Mouse (Mus musculus): Measurements from ENCODE around the gene Scgb2b19. TPM values are rescaled to one million over a fixed set of nuclear protein-coding genes. Genes with fewer than 3 reads are reported as not detected.
"Not testable (repeated sequence)": the region's sequence is repeated elsewhere in the genome, so short reads cannot be mapped to it uniquely, and the experiment has no call there.

The Scgb2b19 gene
- not detected in 3 replicates for total RNA-seq (2017)

- not testable (repeated sequence) for ATAC-seq (replicated peaks; ENCODE audit: insufficient number of reproducible peaks, low FRiP score, low TSS enrichment, poor library complexity, severe bottlenecking)
Observed at GRCm38 (mm10) chr7:33280238-33280637, at the start of gene Scgb2b19. TSS of gene Scgb2b19 (minus strand) at chr7:33280338.

GRCm38 (mm10) chr7:33286991-33287390, 6.9 kb upstream of the Scgb2b19 start, which contains the start of gene Scgb1b19:
TSS of gene Scgb1b19 (plus strand) at chr7:33287291.
- not testable (repeated sequence) for ATAC-seq (replicated peaks; ENCODE audit: insufficient number of reproducible peaks, low FRiP score, low TSS enrichment, poor library complexity, severe bottlenecking)

Other genes starting within 250 kb of the Scgb2b19 start
- not detected in 3 replicates for gene Scgb2b17, start 223.8 kb downstream of the Scgb2b19 start, total RNA-seq (2017)
- gene Scgb1b17, start 216.9 kb downstream of the Scgb2b19 start, total RNA-seq (2017): not detected in 3 replicates
- not detected in 3 replicates for gene Scgb2b18, start 106.5 kb downstream of the Scgb2b19 start, total RNA-seq (2017)
- not detected in 3 replicates for gene Scgb1b18, start 94.8 kb downstream of the Scgb2b19 start, total RNA-seq (2017)
- not detected in 3 replicates for gene Scgb1b19, start 7.0 kb upstream of the Scgb2b19 start, total RNA-seq (2017)
- not detected in 3 replicates for gene Scgb2b20, start 86.0 kb upstream of the Scgb2b19 start, total RNA-seq (2017)
- not detected in 3 replicates for gene Scgb1b20, start 92.9 kb upstream of the Scgb2b19 start, total RNA-seq (2017)
- gene Scgb2b21, start 240.1 kb upstream of the Scgb2b19 start, total RNA-seq (2017): not detected in 3 replicates